Mouse (Mus musculus) kidney, adult 2 months (tissue): ENCODE measurements around the gene Kcnj8.

Experiments used
- CTCF ChIP-seq: fragments of 200-500 bp; conservative IDR thresholded peaks from 2 replicates; pipeline ENCODE4 v1.5.1; 2011; ENCODE audit warnings: low read depth, mild to moderate bottlenecking, control low read depth, low read length, moderate library complexity, mixed read lengths; ENCODE audit not compliant: insufficient read depth, insufficient read length
- POLR2A ChIP-seq: fragments of 200-500 bp; IDR thresholded peaks from one replicate; pipeline ENCODE4 v1.6.1; 2011; ENCODE audit warnings: low read depth, low read length, control low read depth

DNA sequence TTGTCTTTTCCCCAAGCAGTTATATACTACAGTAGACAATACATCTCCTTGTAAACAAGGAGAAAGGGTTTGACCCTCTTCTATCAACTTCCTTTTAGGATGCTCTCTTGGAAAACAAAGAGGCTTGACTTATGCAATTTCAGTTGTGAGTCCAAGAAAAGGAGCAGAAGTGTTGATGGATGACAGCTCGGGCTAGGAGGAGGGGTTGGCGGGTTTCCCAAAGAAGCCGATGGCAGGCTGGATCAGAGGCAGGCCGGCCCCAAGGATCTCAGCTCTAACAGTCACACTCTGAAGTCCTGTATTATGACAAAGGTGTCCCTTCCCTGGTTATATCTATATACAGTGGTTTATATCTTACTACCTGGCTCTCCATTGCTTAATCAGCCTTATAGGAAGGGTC is 19.9 kb downstream of the Kcnj8 start:
- TF ChIP-seq POLR2A (no peak), CTCF (no peak)
